Mouse (Mus musculus) limb, embryonic 14.5 days (tissue): ENCODE data around the gene Snx19. TPM values are rescaled to one million over a fixed set of nuclear protein-coding genes. Genes with fewer than 3 reads are reported as not detected.
A peak's percentile ranks its signal among the peaks of the same experiment; 100 is the strongest.

Experiments used
- ATAC-seq: fragments of 200-750 bp; cut with Nextera tagmentation; 2 replicates; pipeline ENCODE4 v1.8.0; 2017; ENCODE audit warnings: low read depth, moderate number of reproducible peaks, moderate TSS enrichment; ENCODE audit not compliant: low FRiP score
- DNase-seq: peaks from one replicate; pipeline ENCODE4 v3.0.0-alpha.2; 2015; ENCODE audit warnings: low spot score
- H3K27ac ChIP-seq: fragments of 300-500 bp; sonication (generic); replicated peaks from 2 replicates; pipeline ENCODE4 v1.5.1; 2014; ENCODE audit warnings: low read depth, mild to moderate bottlenecking, low read length, moderate library complexity, mixed read lengths
- H3K27me3 ChIP-seq: fragments of 300-500 bp; sonication (generic); 2 replicates; pipeline ENCODE4 v1.6.1; 2014; ENCODE audit warnings: low read length, mixed read lengths; ENCODE audit not compliant: control insufficient read depth, insufficient read depth
- H3K36me3 ChIP-seq: fragments of 300-500 bp; sonication (generic); 2 replicates; pipeline ENCODE4 v1.6.1; 2014; ENCODE audit warnings: mild to moderate bottlenecking, low read length, moderate library complexity, mixed read lengths; ENCODE audit not compliant: control insufficient read depth, insufficient read depth
- H3K4me1 ChIP-seq: fragments of 300-500 bp; sonication (generic); 2 replicates; pipeline ENCODE4 v1.6.1; 2014; ENCODE audit warnings: antibody characterized with exemption, low read length, mixed read lengths; ENCODE audit not compliant: control insufficient read depth, insufficient read depth
- H3K4me2 ChIP-seq: fragments of 300-500 bp; sonication (generic); replicated peaks from 2 replicates; pipeline ENCODE4 v1.6.1; 2014; ENCODE audit warnings: low read depth, mild to moderate bottlenecking, low read length, moderate library complexity; ENCODE audit not compliant: severe bottlenecking
- H3K4me3 ChIP-seq: fragments of 300-500 bp; sonication (generic); replicated peaks from 2 replicates; pipeline ENCODE4 v1.5.1; 2014; ENCODE audit warnings: low read length
- H3K9ac ChIP-seq: fragments of 300-500 bp; sonication (generic); 2 replicates; pipeline ENCODE4 v1.6.1; 2014; ENCODE audit warnings: mild to moderate bottlenecking, low read depth, low read length, moderate library complexity; ENCODE audit not compliant: severe bottlenecking
- H3K9me3 ChIP-seq: fragments of 300-500 bp; sonication (generic); 2 replicates; pipeline ENCODE4 v1.6.1; 2016; ENCODE audit warnings: low read length; ENCODE audit not compliant: control insufficient read depth
- POLR2A ChIP-seq: fragments of 200-500 bp; IDR thresholded peaks from 2 replicates; pipeline ENCODE4 v1.8.0; 2012; ENCODE audit warnings: inconsistent platforms, mild to moderate bottlenecking, moderate library complexity, borderline replicate concordance; ENCODE audit not compliant: insufficient read depth, insufficient read length; ENCODE audit errors: extremely low read depth
- WGBS: fragments of 180-500 bp; shearing (Covaris S2); extraction: QIAGEN DNeasy Blood & Tissue Kit; methylation state at CpG from one replicate; pipeline ENCODE4 v1.1.7; 2014; 5-methylcytosine and 5-hydroxymethylcytosine counted together
- polyA plus RNA-seq, 2 experiments: library from polyadenylated mRNA; depleted of rRNA in 1 of 2; stranded (reverse) in 1 of 2; unstranded in 1 of 2; fragments of >200 nt; fragmentation: Nextera tagmentation in 1 of 2; extraction: Ambion mirVana in 1 of 2; gene quantifications; 2 replicates each; pipeline versions ENCODE4 v1.2.1 to v1.2.3; 2012 to 2014

The Snx19 gene
- polyA plus RNA-seq, 2 experiments: 17.7 to 19.1 TPM

DNA sequence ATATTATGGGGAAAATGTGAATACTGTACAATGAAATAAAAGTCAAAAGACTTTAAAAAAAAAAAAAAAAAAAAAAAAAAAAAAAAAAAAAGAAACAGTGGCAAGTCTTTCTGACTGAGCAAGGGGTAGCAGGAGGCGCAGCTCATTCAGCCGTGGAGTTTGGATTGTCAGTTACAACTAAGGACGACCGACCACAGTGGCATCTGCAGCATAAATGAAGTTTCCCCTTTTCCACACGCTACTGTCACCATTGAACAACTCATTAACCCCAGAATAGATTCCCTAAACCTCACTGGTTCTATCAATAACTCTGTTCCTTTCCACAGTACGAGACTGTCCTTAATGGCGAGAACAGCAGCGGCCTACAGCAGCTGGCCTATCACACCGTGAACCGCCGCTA is 5.0 kb downstream of the Snx19 start:
- Histone ChIP-seq H3K9me3 (no peaks in the 10 kb centered on the region), H3K9ac (no peak overlapping the region), H3K27me3 (no peaks in the 10 kb centered on the region), H3K36me3 (peaks cover 43% of the 10 kb centered on the region), H3K4me1 (peaks cover 26% of the 10 kb centered on the region), H3K4me3 (no peak overlapping the region), H3K27ac (no peak overlapping the region), H3K4me2 (no peak overlapping the region)
- DNase-seq: no peak
- WGBS: 92% methylated on average over 11 of the region's 11 CpGs
- no peak for TF ChIP-seq POLR2A
- ATAC-seq: no peak

DNA sequence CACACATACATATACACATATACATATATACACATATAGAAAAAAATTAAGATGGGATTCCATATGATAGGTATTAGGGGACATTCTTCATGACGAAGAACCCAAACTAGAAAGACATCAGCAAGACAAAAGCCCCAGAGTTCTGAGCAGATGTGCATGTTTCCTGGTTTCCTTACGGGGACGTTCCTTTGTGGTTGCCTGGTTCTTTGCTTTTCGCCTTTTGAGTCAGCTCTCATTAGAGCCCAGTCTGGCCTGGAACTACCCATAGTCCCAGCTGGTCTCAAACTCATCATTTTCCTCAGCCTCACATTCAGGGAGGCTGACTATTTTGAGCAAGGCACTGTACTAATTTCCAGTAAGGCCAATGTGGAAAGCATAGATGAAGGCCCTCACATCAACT is 7.0 kb downstream of the Snx19 start:
- H3K4me1 ChIP-seq: peaks cover 10% of the 10 kb centered on the region
- ATAC-seq (no peak), DNase-seq (no peak)
- peaks cover 58% of the 10 kb centered on the region for H3K36me3 ChIP-seq
- H3K4me3 ChIP-seq: no peak overlapping the region
- no peak overlapping the region for H3K4me2 ChIP-seq
- no peaks in the 10 kb centered on the region for H3K9me3 ChIP-seq
- H3K27ac ChIP-seq: no peak overlapping the region
- no peak overlapping the region for H3K9ac ChIP-seq
- WGBS: 95% methylated on average over 4 of the region's 4 CpGs
- H3K27me3 ChIP-seq: no peaks in the 10 kb centered on the region
- no peak for TF ChIP-seq POLR2A

DNA sequence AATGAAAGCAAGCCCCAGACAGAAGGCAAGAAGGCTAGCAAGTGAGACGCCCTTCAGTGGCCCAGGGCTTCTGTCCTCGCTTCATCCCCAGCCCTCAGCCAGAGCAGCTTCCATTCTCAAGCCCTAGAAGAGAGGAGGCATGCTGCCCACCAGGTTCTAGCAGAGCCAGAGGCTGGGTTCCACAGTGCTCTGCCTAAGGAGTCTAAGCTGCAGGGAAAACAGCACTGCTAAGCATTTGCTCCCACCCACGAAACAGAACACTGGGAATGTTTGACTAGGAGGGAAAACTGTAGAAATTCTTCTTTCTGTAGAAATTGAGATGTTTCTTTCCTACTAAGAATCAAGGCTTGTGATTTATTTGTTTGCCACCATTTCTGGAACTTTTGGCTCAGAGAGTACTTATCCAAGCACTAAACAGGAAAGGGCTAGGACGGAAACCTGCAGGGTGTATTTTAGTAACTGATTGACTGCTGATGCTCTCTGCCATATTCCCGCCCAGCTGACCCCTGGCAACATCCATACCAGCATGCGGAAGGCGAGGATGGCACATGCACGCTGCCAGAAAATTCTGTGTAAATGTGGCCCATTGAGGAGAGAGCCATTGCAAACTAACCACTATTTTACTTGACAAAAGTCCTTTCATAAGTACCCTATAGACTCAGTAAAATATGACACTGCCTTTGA is 9.1 kb downstream of the Snx19 start:
- Histone ChIP-seq H3K9ac (no peak overlapping the region), H3K4me1 (no peaks in the 10 kb centered on the region), H3K27me3 (no peaks in the 10 kb centered on the region), H3K36me3 (peaks cover 76% of the 10 kb centered on the region), H3K27ac (no peak overlapping the region), H3K4me3 (no peak overlapping the region), H3K9me3 (no peaks in the 10 kb centered on the region), H3K4me2 (no peak overlapping the region)
- 97% methylated on average over 8 of the region's 8 CpGs for WGBS
- no peak for TF ChIP-seq POLR2A
- ATAC-seq (no peak), DNase-seq (no peak)

DNA sequence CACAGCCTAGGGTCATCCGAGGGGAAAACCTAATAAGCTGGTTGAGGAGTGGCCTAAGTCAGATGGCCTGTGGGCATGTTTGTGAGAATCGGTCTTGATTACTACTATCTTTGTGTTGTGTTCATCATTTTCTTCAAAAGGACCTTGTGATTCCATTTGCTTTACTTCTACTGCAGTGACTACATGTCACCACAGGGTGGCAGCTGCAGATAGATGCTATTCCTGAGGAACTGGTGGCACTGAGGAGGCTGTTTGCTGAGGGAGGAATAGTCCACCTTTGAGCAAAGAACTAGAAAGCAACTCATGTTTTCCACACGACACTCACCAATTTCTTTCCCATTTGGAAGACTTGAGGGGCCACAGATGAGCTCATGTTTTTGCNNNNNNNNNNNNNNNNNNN is 11.6 kb downstream of the Snx19 start:
- Histone ChIP-seq H3K4me3 (no peak overlapping the region), H3K27ac (no peak overlapping the region), H3K9ac (no peak overlapping the region), H3K4me2 (no peak overlapping the region), H3K9me3 (no peaks in the 10 kb centered on the region), H3K4me1 (no peaks in the 10 kb centered on the region), H3K27me3 (no peaks in the 10 kb centered on the region), H3K36me3 (peaks cover 79% of the 10 kb centered on the region)
- TF ChIP-seq POLR2A: no peak
- ATAC-seq (no peak), DNase-seq (peak; percentile 66)
- 59% methylated on average over 3 of the region's 3 CpGs for WGBS

DNA sequence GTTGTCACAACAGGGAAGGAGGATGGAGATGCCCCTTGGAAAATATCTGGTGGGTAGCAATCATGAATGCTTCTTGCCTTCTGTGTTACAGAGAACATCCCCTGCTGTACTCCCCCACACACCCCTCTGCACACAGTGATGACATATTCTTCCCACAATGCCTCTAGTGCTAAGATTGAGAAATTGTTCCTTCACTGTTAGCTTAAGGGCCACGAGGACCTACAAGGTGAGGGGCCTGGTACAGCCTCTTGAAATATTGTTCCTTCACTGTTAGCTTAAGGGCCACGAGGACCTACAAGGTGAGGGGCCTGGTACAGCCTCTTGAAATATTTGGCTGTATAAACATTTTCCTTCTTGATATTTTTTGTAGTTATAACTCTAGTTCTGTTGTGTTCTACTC is 14.9 kb downstream of the Snx19 start:
- Histone ChIP-seq H3K36me3 (peaks cover 73% of the 10 kb centered on the region), H3K9me3 (no peaks in the 10 kb centered on the region), H3K9ac (no peak overlapping the region), H3K27me3 (no peaks in the 10 kb centered on the region), H3K27ac (no peak overlapping the region), H3K4me3 (no peak overlapping the region), H3K4me2 (no peak overlapping the region), H3K4me1 (no peaks in the 10 kb centered on the region)
- no peak for TF ChIP-seq POLR2A
- DNase-seq (no peak), ATAC-seq (no peak)
- WGBS: 88% methylated on average over 2 of the region's 2 CpGs
